Mouse (Mus musculus) ES-Bruce4 (cell line): ENCODE data around the gene Acaca. TPM values are rescaled to one million over a fixed set of nuclear protein-coding genes. Genes with fewer than 3 reads are reported as not detected.

Experiments used
- H3K27ac ChIP-seq: 2 replicates; pipeline ENCODE4 v1.5.1; 2012; ENCODE audit warnings: low read length, inconsistent platforms; ENCODE audit not compliant: insufficient read depth
- H3K27me3 ChIP-seq: 2 replicates; pipeline ENCODE4 v1.6.1; 2012; ENCODE audit warnings: mild to moderate bottlenecking, low read length, inconsistent platforms; ENCODE audit not compliant: control insufficient read depth, poor library complexity, insufficient read depth, severe bottlenecking
- H3K36me3 ChIP-seq: 2 replicates; pipeline ENCODE4 v1.6.1; 2012; ENCODE audit warnings: inconsistent platforms, mild to moderate bottlenecking, low read length, moderate library complexity; ENCODE audit not compliant: control insufficient read depth, poor library complexity, insufficient read depth, severe bottlenecking
- H3K4me1 ChIP-seq: one replicate; pipeline ENCODE4 v1.8.1; 2011; ENCODE audit warnings: low read length; ENCODE audit not compliant: control insufficient read depth, insufficient read depth
- H3K4me3 ChIP-seq: 2 replicates; pipeline ENCODE4 v1.5.1; 2011; ENCODE audit warnings: low read depth, mild to moderate bottlenecking, low read length
- H3K9ac ChIP-seq: 2 replicates; pipeline ENCODE4 v1.6.1; 2012; ENCODE audit warnings: low read depth, mild to moderate bottlenecking, inconsistent platforms; ENCODE audit not compliant: poor library complexity, severe bottlenecking
- H3K9me3 ChIP-seq: replicated peaks from 2 replicates; pipeline ENCODE4 v1.6.1; 2012; ENCODE audit warnings: mild to moderate bottlenecking, low read length, inconsistent platforms; ENCODE audit not compliant: control insufficient read depth, poor library complexity, insufficient read depth, severe bottlenecking
- CTCF ChIP-seq: IDR thresholded peaks from one replicate; pipeline ENCODE4 v1.8.1; 2011; ENCODE audit warnings: low read depth, low read length
- EP300 ChIP-seq: IDR thresholded peaks from 2 replicates; pipeline ENCODE4 v1.6.1; 2011; ENCODE audit warnings: low read depth, low read length; ENCODE audit not compliant: insufficient read depth
- POLR2A ChIP-seq: IDR thresholded peaks from one replicate; pipeline ENCODE4 v1.8.1; 2011; ENCODE audit warnings: low read length; ENCODE audit not compliant: insufficient read depth
- polyA plus RNA-seq: library from polyadenylated mRNA; stranded (reverse); fragments of >200 nt; gene quantifications from 2 replicates; pipeline ENCODE4 v1.2.4, GENCODE M21; 2011; ENCODE audit warnings: low read depth; ENCODE audit not compliant: missing spikeins, insufficient read depth, insufficient read length

Acaca gene
- polyA plus RNA-seq, 1 experiment = 49.5 TPM

GRCm38 (mm10) chr11:84442554-84443331 lies 313.3 kb downstream of the Acaca start:
- H3K27me3 ChIP-seq = no peaks in the 10 kb centered on the region
- H3K27ac ChIP-seq = no peak overlapping the region

More at GRCm38 (mm10) chr11:84442554-84443331, 313.3 kb downstream of the Acaca start:
- no peaks in the 10 kb centered on the region for H3K4me1 ChIP-seq
- H3K9me3 ChIP-seq = no peaks in the 10 kb centered on the region
- no peak overlapping the region for H3K4me3 ChIP-seq
- no peak overlapping the region for H3K9ac ChIP-seq
- H3K36me3 ChIP-seq = peaks cover 25% of the 10 kb centered on the region
- TF ChIP-seq CTCF (no peak), POLR2A (no peak), EP300 (no peak)

Other genes starting within 250 kb of the Acaca start
- gene Ddx52, start 187.6 kb upstream of the Acaca start, polyA plus RNA-seq = 36.9 and 39.1 TPM in 2 replicates
- gene Synrg, start 165.2 kb upstream of the Acaca start, polyA plus RNA-seq = 16.0 and 16.4 TPM in 2 replicates
- gene Dusp14, start 60.4 kb upstream of the Acaca start, polyA plus RNA-seq = 26.0 and 32.4 TPM in 2 replicates
- gene Tada2a, start 72 bp upstream of the Acaca start, polyA plus RNA-seq = 95.8 and 99.3 TPM in 2 replicates
- gene Gm11437, start 37.8 kb downstream of the Acaca start, polyA plus RNA-seq = not detected in 2 replicates